Mouse (Mus musculus) megakaryocyte-erythroid progenitor cell, adult 5-6 weeks (primary cell): ENCODE measurements around the gene Mprip. TPM values are rescaled to one million over a fixed set of nuclear protein-coding genes. Genes with fewer than 3 reads are reported as not detected.
A peak's percentile ranks its signal among the peaks of the same experiment; 100 is the strongest.
"Not testable (repeated sequence)": the region's sequence is repeated elsewhere in the genome, so short reads cannot be mapped to it uniquely, and the experiment has no call there.

Experiments
- ATAC-seq: replicated peaks from 2 replicates; pipeline ENCODE4 v1.8.0; 2016; ENCODE audit warnings: mild to moderate bottlenecking, inconsistent platforms; ENCODE audit not compliant: severe bottlenecking, poor library complexity, low FRiP score, low TSS enrichment
- total RNA-seq, 2 experiments: library from RNA; stranded (forward) in 1 of 2; stranded (reverse) in 1 of 2; fragments of 200-1000, 215-1000 nt in 1 of 2; fragments of >200 nt in 1 of 2; fragmentation: Nextera tagmentation in 1 of 2; gene quantifications; 2 replicates each; pipeline ENCODE4 v1.2.3; 2014 to 2017

The Mprip gene
- total RNA-seq, 2 experiments from 2014 or later: 53.1 to 71.1 TPM

DNA sequence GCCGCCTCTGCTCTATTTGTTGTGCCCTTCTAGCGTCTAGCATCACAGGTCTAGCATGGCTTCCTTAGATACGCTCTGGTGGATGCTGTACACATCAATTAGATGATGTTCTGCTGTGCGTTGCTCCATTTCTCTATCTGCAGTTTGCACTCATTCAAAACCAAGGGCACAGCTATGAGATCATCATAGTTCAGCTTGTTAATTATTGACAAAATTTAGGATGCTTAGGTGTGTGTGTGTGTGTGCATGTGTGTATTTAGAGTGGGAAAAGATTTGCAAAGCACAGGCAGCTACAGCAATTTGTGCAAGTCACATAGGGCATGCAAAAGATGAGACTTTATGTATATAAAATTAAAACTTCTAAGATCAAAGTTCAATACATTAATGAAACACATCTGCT is 12.0 kb upstream of the Mprip start:
- ATAC-seq: no peak

DNA sequence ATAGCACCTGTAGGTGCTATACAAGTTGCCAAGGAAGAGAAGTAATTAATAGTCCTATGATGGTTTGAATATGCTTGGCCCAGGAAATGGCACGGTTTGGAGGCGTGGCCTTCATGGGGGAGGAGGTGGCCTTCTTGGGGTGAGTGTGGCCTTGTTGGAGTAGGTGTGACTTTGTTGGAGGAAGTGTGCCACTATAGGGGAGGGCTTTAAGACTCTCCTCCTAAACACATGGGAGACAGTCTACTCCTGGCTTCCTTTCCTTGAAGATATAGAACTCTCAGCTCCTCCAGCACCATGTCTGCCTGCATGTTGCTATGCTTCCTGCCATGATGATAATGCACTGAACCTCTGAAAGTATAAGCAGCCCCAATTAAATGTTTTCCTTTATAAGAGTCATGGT is 8.1 kb upstream of the Mprip start:
- 0 out of 2 replicates have a peak, but pooled peaks have one; percentile 7 for ATAC-seq

DNA sequence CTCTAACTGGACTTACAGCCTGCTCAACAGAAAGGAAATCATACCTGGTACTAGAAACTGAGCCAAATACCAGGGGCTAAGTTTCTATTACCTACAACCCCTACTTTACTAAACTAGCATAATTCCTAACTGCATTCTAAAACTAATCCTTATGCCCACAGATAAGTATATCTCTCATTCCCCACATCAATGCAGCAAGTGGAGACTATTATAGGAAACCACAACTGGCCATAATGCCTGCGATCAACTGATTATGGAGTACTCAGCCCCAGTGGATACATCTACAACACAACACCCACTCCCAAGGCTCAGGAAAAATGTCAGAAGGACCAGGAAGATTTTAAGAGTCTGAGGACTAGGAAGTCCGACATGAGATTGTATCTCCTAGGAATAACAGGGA is 7.6 kb upstream of the Mprip start:
- no peak for ATAC-seq

DNA sequence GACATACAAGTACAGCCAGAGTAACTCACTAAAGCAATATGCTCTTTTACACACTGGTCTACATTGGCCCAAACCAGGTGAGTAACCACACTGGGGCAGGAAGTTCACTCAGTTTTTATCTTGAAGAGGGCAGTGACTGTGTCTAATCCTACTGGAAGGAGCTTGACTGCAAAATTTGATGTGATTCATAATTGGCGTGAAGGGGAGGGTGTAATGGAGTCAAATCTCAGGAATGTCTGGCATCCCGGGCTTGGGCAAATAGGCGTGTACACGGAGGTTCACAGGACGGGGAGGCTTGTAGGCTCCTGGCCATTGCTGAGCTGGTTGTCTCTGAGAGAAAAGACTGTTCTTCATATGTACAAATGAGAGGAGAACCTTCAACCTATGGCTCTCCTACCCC is 5.8 kb upstream of the Mprip start:
- no peak for ATAC-seq

DNA sequence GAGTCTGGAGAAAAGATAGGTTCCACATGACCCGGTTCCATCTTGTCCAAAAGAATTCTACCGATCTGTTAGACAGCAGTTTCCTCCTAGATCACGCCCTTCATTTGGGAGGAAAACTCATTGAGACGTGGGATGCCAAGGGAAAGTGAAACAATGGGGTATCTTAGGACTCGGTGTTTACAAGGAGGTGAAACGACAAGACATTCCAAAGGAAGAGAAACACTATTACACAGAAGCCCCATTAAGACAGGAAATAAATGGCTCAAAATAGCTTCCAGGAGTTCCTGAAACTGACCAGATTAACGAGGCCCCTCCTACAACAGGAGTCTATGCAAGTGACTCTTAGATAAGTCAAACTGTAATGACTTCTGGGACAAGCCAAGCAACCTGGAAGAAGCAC is 5.1 kb upstream of the Mprip start:
- no peak for ATAC-seq

DNA sequence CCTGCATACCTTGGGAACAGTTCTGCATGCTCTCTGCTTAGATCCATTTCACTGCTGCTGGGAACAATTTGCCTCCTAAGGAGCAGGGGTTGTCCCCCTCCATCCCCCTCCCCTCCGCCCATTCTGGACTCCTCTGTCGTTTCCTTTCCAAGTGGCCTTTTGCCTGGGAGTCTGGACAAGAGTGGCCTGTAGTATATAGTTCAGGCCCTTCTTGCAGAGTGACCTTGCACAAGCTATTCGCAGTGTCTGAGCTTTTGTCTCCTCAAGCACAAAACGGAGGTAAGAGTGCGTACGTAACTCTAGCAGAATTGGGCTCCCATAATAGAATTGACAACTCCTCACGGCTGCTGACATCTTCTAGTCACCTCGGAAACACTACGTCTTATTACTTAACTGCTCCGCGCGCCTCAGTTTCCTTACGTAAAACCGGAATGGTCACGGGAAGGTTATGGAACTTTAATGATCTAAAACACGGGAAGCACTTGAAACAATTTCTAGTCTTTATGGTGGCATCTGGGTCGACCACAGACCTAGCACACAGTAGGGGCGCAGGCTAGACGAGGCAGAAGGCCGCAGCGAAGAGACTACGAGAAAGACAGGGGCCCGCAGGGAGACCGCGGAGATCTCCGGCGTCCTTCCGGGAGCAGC is 620 bp downstream of the Mprip start:
- no peak for ATAC-seq

DNA sequence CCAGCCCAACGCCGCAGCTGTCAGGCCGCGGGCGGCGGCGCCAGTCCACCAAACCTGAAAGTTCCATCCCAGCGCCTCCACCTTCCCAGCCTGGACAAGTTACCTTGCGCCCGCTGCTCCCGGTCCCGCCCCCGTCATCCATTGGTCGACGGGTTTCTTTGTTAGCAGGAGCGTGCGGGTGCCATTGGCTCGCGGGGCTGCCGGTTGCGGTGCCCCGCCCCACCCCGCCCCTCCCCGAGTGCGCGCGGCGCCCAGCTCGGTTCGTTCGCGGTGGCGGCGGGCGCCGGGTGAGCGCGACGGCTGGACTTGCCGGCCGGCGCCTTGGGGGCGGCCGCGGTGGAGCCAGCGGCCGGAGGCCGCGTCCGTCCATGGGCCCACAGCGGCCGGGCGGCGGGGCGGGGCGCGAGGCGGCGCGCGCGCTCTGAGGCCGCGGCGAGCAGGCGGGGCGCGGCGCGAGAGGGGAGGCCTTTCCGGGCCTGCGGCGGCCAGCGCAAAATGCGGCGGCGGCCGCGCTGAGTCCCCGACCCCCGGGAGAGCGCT is 1.2 kb downstream of the Mprip start:
- peak; percentile 98 for ATAC-seq

DNA sequence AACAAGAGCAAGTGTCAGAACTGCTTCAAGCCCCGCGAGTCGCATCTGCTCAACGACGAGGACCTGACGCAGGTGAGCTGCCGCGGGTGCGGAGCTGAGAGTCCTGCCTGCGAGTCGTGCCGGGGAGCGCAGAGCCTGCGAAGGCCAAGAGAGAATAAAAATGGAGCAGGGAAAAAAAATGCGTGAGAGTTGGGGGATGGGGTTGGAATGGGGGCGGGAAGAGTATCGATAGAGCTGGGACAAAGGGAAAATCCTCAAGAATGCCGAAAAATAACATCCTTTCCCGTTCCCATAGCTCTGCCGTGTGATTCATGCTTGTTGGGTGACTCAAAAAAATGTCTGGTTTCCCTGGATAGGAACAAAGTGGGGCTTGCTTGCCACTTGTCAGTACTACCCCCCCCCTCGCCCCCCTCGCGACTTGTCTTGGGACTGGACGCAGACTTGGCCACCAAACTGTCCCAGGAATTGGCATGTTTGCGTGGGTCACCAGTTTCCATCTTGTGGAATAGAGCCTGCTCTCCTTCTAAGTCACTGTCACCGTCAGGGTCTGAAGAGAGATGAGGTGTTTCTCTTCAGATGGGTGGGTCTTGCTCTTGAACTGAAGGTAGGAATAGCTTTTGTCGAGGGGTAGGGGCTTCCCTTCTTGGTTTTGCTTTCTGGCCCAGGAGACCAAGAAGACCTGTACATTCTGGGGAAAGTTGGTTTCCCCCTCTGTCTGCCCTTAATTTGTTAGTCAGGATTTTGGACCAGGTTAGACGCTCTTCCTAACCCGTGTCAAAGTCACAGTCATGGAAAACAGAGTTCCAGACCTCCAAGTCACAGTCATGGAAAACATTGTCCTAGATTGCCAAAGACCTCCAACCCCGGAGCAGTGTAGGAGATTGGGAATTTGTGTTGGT is 2.0 kb downstream of the Mprip start:
- ATAC-seq: no peak

DNA sequence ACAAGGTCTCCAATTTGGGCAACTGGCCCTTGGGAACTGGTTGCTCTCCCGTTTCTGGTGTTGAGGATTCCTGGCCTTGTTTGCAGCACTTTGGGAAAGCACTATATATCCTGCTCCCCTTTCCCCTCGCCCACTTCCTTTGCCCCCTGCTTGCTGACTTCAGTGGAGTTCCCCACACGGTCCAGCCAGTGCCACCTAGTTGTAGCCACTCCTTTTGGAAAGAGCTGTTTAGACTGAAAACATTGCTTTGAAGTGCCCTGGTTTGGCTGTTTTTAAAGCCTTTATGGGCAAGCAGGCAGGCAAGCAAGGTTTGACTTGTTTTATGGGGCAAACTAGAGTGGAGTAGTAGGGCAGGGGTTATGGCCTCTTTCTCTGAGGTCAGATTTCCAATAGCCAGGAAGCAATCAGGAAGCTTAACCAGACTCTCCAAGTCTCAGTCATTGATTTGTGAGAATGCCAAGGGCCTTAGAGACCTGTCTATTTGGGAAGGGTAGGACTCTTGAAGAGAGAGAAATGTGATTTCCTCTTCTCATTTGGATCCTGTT is 2.7 kb downstream of the Mprip start:
- no peak for ATAC-seq

DNA sequence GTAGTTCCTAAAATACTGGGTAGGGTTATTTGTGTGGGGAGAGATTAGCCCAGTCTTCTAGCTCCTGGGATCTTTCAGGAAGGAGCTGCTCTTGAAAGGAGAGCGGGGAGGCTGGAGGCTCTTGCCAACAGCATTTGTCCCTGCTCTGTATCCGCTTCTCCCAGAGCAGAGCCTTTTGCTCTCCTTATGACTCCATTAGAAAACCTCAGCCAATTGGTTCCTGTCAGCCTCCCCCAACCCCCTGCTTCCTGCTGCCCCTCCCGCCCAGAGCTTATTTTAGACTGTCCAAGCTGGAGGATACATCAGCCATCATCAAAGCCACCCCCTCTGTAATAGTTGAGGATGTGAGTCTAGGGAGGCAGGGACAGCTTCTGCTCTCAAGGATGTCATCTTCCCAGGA is 3.7 kb downstream of the Mprip start:
- ATAC-seq: no peak

DNA sequence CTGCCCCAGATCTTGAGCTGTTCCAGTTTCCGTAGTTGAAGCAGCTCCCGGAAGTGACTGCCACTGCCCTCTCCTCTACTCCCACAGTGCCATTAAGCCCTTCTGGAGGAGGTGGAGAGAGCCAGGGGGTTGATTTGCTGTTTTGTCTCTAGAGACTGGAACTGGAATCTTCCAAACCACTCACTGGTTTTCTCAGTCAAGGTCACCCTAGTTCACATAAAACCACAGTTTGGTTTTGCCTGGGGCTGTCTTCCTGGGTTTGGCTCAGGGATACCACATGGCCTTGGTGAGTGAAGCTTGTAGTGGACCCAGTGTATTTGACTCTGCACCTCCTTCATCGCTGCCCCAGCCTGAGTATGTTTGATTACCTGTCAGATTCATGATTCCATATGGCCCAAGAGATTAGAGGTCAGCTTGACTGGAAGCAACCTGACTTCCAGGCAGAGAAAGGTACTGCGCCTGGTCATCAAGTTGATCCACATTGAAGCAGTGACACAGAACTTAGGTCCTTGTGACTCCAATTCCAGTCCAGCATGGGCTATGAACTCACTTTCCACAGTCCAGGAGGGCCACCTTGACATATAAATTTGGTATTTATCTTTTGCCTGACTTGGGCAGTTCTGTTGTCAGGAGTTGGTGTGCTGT is 10.1 kb downstream of the Mprip start:
- peak; percentile 56; the same call in 1 of the 2 replicates for ATAC-seq

DNA sequence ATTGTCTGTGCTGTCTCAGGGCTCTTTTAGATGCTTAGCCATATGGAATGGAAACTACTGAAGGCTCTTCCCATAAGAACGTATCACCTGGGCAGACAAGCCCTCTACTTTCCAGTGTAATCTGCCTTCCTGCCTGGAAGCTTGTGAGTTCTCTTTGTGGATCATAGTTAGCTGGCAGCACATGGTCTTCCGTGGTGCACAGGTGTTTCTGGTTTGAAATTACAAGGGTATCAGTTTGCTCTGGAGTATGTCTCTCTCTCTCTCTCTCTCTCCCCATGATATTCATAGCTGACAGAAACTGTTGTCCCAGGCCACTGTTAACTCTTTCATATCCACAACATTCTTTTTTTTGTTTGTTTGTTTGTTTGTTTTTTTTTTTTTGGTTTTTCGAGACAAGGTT is 12.9 kb downstream of the Mprip start:
- no peak for ATAC-seq

DNA sequence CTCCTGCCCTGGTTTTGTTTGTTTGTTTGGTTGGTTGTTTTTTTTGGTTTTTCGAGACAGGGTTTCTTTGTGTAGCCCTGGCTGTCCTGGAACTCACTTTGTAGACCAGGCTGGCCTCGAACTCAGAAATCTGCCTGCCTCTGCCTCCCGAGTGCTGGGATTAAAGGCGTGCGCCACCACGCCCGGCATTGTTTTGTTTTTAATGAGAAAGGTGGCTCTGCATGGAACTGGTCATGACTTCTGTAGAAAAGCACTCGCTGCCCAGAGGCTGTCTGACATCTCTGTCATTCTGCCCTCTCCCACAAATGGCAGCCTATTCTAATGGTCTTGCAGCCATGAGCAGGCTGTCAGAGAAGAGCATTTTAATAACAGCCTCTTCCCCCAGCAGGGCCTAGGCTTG is 13.6 kb downstream of the Mprip start:
- ATAC-seq: not testable (repeated sequence)

DNA sequence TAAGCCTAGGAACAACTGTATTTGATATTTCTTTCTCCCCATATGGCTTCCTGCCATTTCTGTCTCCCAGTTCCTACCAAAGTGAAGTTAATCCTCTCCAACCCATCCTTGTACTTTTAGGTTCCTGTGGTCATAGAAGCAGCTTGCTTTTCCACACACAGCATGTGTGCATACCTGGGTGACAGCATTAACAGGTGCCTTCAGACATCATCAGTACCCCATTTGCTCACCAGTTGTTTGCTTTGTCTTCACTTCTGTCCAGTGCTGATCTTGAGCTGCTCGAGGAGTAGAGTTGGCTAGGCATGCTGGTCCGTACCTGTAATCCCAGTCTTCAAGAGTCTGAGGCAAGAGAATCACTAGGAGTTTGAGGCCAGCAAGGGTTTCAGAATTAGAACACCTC is 16.7 kb downstream of the Mprip start:
- ATAC-seq: no peak

DNA sequence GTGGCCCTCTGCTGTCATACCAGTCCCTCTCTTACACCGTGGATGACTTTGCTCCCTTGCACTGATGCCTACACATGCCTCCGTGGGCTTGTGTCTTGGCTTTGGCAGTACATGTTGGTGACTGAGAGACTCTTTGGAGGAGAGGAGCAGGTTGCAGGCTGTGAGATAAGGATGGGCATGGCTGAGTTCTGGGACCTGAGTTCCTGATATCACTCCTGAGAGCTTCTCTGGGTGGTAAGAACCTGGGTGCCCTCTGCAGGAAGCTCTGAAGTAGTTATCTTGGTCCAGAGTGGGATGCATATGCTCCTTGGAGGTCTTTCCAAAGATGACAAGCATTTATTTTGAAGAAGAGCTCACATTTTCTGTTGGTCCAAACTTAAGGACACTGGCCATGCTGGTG is 17.6 kb downstream of the Mprip start:
- ATAC-seq: peak; percentile 94

DNA sequence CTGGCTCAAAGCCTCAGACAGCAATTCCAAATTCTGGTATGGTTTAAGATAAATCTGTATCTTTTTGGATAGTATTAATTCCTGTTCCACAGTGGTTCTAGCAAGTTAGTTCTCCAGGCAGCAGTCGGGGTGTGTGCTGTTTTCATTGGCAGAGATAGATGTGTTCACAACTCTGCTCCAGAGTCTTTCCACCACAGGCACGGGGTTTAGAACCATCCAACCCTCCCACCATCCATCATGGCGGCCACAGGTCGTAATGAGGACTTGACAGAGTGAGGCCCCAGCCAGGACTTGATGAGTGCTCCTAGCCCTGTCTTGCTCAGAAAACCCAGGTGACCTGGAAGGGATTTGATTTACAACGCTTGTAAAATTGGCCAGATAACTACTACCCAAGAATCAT is 19.0 kb downstream of the Mprip start:
- ATAC-seq: no peak

DNA sequence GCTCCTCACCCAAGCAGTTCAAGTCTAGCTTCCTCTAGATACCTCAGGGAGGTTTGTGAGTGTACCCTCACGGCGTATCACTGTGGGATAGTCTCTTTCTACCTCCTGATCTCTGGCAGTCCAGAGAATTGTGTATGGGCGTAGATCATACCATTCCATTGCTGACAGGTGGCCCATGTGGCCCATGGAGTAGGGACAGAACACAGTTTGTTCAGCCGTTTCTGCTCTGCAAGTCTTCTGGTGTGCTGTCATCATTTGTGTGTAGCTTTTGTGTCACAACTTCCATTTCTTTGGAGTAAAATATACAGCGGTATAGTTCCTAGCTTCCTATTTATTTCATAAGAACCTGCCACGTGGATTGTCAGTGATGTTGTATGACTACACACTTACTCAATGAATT is 23.9 kb downstream of the Mprip start:
- no peak for ATAC-seq

DNA sequence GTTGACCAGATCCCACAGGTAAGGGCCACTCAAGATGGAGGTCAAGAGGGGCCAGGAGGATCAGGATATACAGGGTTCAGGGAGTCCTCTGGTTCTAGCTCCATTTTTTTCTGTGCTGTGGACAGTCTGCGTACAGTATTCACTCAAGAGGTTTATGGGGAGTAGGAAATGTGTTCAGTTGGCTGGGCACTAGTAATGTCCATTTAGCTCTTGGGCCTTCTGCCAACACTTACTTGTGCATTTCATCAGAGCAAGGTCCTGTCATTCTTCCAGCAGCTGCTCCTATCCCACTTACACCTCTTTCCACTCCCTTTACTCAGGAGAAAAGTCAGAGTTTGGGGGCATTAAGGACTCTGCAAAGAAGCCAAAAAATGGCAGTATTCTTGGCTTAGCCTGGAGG is 33.4 kb downstream of the Mprip start:
- ATAC-seq: no peak

DNA sequence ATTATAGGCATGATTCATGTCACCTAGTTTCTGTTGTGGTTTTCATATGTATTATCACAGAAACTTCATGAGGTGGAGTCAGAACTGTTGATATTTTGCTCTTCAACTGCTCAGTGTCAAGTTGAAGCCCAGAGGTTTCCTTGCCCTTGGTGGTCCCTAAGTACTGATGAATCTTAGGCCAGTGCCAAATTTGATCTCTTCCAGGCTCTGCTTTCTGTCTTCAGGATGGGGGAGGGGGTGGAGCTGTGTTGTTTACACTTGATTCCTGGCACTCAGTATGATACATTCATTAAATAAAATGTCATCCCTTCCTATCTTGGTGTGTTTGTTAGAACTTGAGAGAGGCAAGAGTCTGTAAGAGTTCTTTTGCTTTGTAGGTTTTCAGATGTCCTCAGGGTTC is 34.4 kb downstream of the Mprip start:
- no peak for ATAC-seq

DNA sequence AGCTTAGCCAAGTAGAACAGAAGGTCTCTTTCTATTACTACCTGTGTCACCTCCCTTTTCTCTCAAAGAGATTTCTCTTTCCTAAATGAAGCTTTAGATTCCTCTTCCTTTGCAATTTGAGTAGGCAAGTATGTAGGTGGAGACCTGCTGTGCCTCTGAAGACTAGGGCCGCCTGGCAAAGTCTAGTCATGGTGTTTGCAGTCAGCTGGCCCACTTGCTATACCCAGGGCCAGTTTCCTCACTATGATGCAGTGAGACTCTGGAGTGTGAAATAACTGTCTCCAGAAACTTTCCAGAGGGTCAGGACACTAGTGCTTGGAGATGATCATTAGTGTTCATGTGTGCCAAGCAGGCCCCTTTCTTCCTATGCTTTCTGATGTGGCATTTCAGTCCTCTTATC is 36.5 kb downstream of the Mprip start:
- no peak for ATAC-seq
